Mouse (Mus musculus): ENCODE measurements around the gene Cul5.

Cul5 gene

GRCm38 (mm10) chr9:53607816-53608215 is 62.0 kb downstream of the Cul5 start:
- no peak for DNase-seq (ENCODE audit: low spot score in 2 of 2)

GRCm38 (mm10) chr9:53607192-53607591 is 62.6 kb downstream of the Cul5 start:
- no peak for DNase-seq (ENCODE audit: low spot score in 2 of 2)

- no peak for DNase-seq (ENCODE audit: low spot score in 2 of 2)
These were observed 64.9 kb downstream of the Cul5 start for GRCm38 (mm10) chr9:53604954-53605353.

- DNase-seq (ENCODE audit: low spot score in 2 of 2) = no peak
These were observed 66.0 kb downstream of the Cul5 start for GRCm38 (mm10) chr9:53603849-53604248.

GRCm38 (mm10) chr9:53603384-53603783 is 66.4 kb downstream of the Cul5 start:
- peak in 1 of 2 experiments; percentile 4 for DNase-seq (ENCODE audit: low spot score in 2 of 2)

- no peak for DNase-seq (ENCODE audit: low spot score in 2 of 2)
These were observed 68.3 kb downstream of the Cul5 start for GRCm38 (mm10) chr9:53601541-53601940.

GRCm38 (mm10) chr9:53598631-53599030 is 71.2 kb downstream of the Cul5 start:
- DNase-seq (ENCODE audit: low spot score in 2 of 2) = no peak

- no peak for DNase-seq (ENCODE audit: low spot score in 2 of 2)
These were observed 72.7 kb downstream of the Cul5 start for GRCm38 (mm10) chr9:53596971-53597600.

- peak; percentile 57 to 76 for DNase-seq (ENCODE audit: low spot score in 2 of 2)
These were observed 75.0 kb downstream of the Cul5 start for GRCm38 (mm10) chr9:53594764-53595163.

GRCm38 (mm10) chr9:53581870-53582269 is 87.9 kb downstream of the Cul5 start:
- DNase-seq (ENCODE audit: low spot score in 2 of 2) = no peak

GRCm38 (mm10) chr9:53575721-53576120 is 94.1 kb downstream of the Cul5 start:
- no peak for DNase-seq (ENCODE audit: low spot score in 2 of 2)

GRCm38 (mm10) chr9:53572516-53573307 is 97.1 kb downstream of the Cul5 start:
- DNase-seq (ENCODE audit: low spot score in 2 of 2) = no peak

GRCm38 (mm10) chr9:53570662-53571061 is 99.2 kb downstream of the Cul5 start:
- no peak for DNase-seq (ENCODE audit: low spot score in 2 of 2)

Data from spleen, postnatal 14 days (tissue).